Mouse (Mus musculus) midbrain, embryonic 12.5 days (tissue): ENCODE measurements around the gene Ccdc24. TPM values are rescaled to one million over a fixed set of nuclear protein-coding genes. Genes with fewer than 3 reads are reported as not detected.
A peak's percentile ranks its signal among the peaks of the same experiment; 100 is the strongest.

ENCODE experiments used
- ATAC-seq: fragments of 200-750 bp; cut with Nextera tagmentation; 2 replicates; pipeline ENCODE4 v1.8.0; 2017; ENCODE audit warnings: low read depth, moderate TSS enrichment, moderate library complexity; ENCODE audit not compliant: low FRiP score
- H3K27ac ChIP-seq: fragments of 300-500 bp; sonication (generic); replicated peaks from 2 replicates; pipeline ENCODE4 v1.5.1; 2016; ENCODE audit warnings: mild to moderate bottlenecking
- H3K27me3 ChIP-seq: fragments of 300-500 bp; sonication (generic); 2 replicates; pipeline ENCODE4 v1.6.1; 2016; ENCODE audit warnings: mild to moderate bottlenecking
- H3K36me3 ChIP-seq: fragments of 300-500 bp; sonication (generic); 2 replicates; pipeline ENCODE4 v1.6.1; 2016
- H3K4me1 ChIP-seq: fragments of 300-500 bp; sonication (generic); 2 replicates; pipeline ENCODE4 v1.6.1; 2016
- H3K4me2 ChIP-seq: fragments of 300-500 bp; sonication (generic); replicated peaks from 2 replicates; pipeline ENCODE4 v1.6.1; 2016; ENCODE audit warnings: mild to moderate bottlenecking, moderate library complexity
- H3K4me3 ChIP-seq: fragments of 300-500 bp; sonication (generic); 2 replicates; pipeline ENCODE4 v1.5.1; 2016; ENCODE audit warnings: mild to moderate bottlenecking
- H3K9ac ChIP-seq: fragments of 300-500 bp; sonication (generic); replicated peaks from 2 replicates; pipeline ENCODE4 v1.6.1; 2016; ENCODE audit warnings: mild to moderate bottlenecking, moderate library complexity
- H3K9me3 ChIP-seq: fragments of 300-500 bp; sonication (generic); 2 replicates; pipeline ENCODE4 v1.6.1; 2016; ENCODE audit warnings: mild to moderate bottlenecking
- WGBS: fragments of 180-500 bp; shearing (Covaris S2); methylation state at CpG from one replicate; pipeline ENCODE4 v1.1.7; 2016; 5-methylcytosine and 5-hydroxymethylcytosine counted together
- polyA plus RNA-seq: library from polyadenylated mRNA; unstranded; fragments of >200 nt; fragmentation: Nextera tagmentation; extraction: Ambion mirVana; gene quantifications from 2 replicates; pipeline ENCODE4 v1.2.1, GENCODE M21; 2016

The Ccdc24 gene
- polyA plus RNA-seq, 1 experiment from 2014 or later: 2.2 TPM

GRCm38 (mm10) chr4:117850871-117851270, 21.5 kb downstream of the Ccdc24 start:
- H3K27ac ChIP-seq: no peak overlapping the region
- no peaks in the 10 kb centered on the region for H3K9me3 ChIP-seq
- peaks cover 3% of the 10 kb centered on the region; the same call in 1 of the 2 replicates for H3K27me3 ChIP-seq
- peaks cover 28% of the 10 kb centered on the region for H3K4me1 ChIP-seq
- WGBS: 82% methylated on average over 7 of the region's 7 CpGs
- no peak for ATAC-seq
- H3K36me3 ChIP-seq: no peaks in the 10 kb centered on the region
- no peak overlapping the region for H3K9ac ChIP-seq
- no peak overlapping the region for H3K4me3 ChIP-seq
- H3K4me2 ChIP-seq: no peak overlapping the region

DNA sequence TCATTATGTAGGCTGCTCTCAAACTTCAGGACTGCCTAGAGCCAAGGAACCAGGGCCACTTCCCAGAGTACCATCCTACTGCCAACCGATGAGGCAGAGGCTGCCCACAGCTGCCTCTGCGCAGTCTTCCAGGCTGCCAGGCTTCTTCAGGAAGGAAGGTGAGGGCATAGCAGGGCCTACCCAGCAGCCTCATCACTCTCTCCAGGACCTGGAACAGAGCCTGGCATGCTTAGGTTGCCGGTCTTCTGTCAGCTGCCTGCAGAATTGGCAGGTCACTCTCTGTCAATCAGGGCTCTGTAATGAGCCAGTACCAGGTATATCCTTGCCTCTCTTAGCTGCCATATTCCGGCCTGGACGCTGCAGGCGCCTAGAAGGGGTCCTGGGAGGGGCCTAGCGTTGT, 22.2 kb downstream of the Ccdc24 start:
- ATAC-seq: no peak
- Histone ChIP-seq H3K27ac (no peak overlapping the region), H3K4me2 (no peak overlapping the region), H3K9me3 (no peaks in the 10 kb centered on the region), H3K36me3 (no peaks in the 10 kb centered on the region), H3K4me3 (no peak overlapping the region), H3K27me3 (peaks cover 3% of the 10 kb centered on the region; the same call in 1 of the 2 replicates), H3K9ac (no peak overlapping the region), H3K4me1 (peaks cover 26% of the 10 kb centered on the region)
- WGBS: 83% methylated on average over 7 of the region's 7 CpGs

- H3K4me1 ChIP-seq: peaks cover 24% of the 10 kb centered on the region
- H3K27ac ChIP-seq: no peak overlapping the region
- no peaks in the 10 kb centered on the region for H3K9me3 ChIP-seq
- H3K4me3 ChIP-seq: no peak overlapping the region
- peak overlapping the region; percentile 21; the same call in 1 of the 2 replicates for H3K4me2 ChIP-seq
- H3K36me3 ChIP-seq: no peaks in the 10 kb centered on the region
- 17% methylated on average over 5 of the region's 5 CpGs for WGBS
- peak overlapping the region; percentile 12; the same call in 1 of the 2 replicates for H3K9ac ChIP-seq
- peak; percentile 31 for ATAC-seq
- H3K27me3 ChIP-seq: peaks cover 3% of the 10 kb centered on the region; the same call in 1 of the 2 replicates
Observed at GRCm38 (mm10) chr4:117849506-117849905, 22.9 kb downstream of the Ccdc24 start.

GRCm38 (mm10) chr4:117849063-117849462, 23.3 kb downstream of the Ccdc24 start:
- Histone ChIP-seq H3K4me2 (no peak overlapping the region; the same call in 1 of the 2 replicates), H3K27ac (no peak overlapping the region), H3K4me3 (no peak overlapping the region), H3K9me3 (no peaks in the 10 kb centered on the region), H3K9ac (peak overlapping the region; percentile 12; the same call in 1 of the 2 replicates), H3K36me3 (no peaks in the 10 kb centered on the region), H3K27me3 (peaks cover 3% of the 10 kb centered on the region; the same call in 1 of the 2 replicates), H3K4me1 (peaks cover 24% of the 10 kb centered on the region)
- peak; percentile 3; the same call in 1 of the 2 replicates for ATAC-seq
- 55% methylated on average over 17 of the region's 17 CpGs for WGBS

GRCm38 (mm10) chr4:117847011-117847410, 25.3 kb downstream of the Ccdc24 start:
- Histone ChIP-seq H3K36me3 (no peaks in the 10 kb centered on the region), H3K9me3 (no peaks in the 10 kb centered on the region), H3K4me2 (no peak overlapping the region), H3K27ac (peak overlapping the region; percentile 35), H3K9ac (no peak overlapping the region), H3K4me1 (peaks cover 24% of the 10 kb centered on the region), H3K27me3 (peaks cover 3% of the 10 kb centered on the region; the same call in 1 of the 2 replicates), H3K4me3 (no peak overlapping the region)
- 54% methylated on average over 2 of the region's 2 CpGs for WGBS
- ATAC-seq: peak; percentile 55; the same call in 1 of the 2 replicates

GRCm38 (mm10) chr4:117846261-117846660, 26.1 kb downstream of the Ccdc24 start:
- Histone ChIP-seq H3K9ac (no peak overlapping the region), H3K4me3 (no peak overlapping the region), H3K9me3 (no peaks in the 10 kb centered on the region), H3K27me3 (peaks cover 3% of the 10 kb centered on the region; the same call in 1 of the 2 replicates), H3K27ac (no peak overlapping the region), H3K36me3 (no peaks in the 10 kb centered on the region), H3K4me1 (peaks cover 24% of the 10 kb centered on the region), H3K4me2 (no peak overlapping the region)
- WGBS: 97% methylated on average over 4 of the region's 4 CpGs
- ATAC-seq: no peak

GRCm38 (mm10) chr4:117845316-117845715, 27.0 kb downstream of the Ccdc24 start:
- no peak overlapping the region for H3K4me3 ChIP-seq
- no peak for ATAC-seq
- H3K9me3 ChIP-seq: no peaks in the 10 kb centered on the region
- 74% methylated on average over 11 of the region's 11 CpGs for WGBS
- H3K4me2 ChIP-seq: no peak overlapping the region
- 0 out of 2 replicates have a peak, but pooled peaks cover 3% of the 10 kb centered on the region for H3K27me3 ChIP-seq
- H3K4me1 ChIP-seq: peaks cover 22% of the 10 kb centered on the region
- no peak overlapping the region for H3K9ac ChIP-seq
- no peaks in the 10 kb centered on the region for H3K36me3 ChIP-seq
- no peak overlapping the region for H3K27ac ChIP-seq

- no peak for ATAC-seq
- no peak overlapping the region for H3K4me3 ChIP-seq
- 88% methylated on average over 5 of the region's 5 CpGs for WGBS
- no peak overlapping the region for H3K27ac ChIP-seq
- no peaks in the 10 kb centered on the region for H3K9me3 ChIP-seq
- H3K27me3 ChIP-seq: 0 out of 2 replicates have a peak, but pooled peaks cover 3% of the 10 kb centered on the region
- no peak overlapping the region for H3K4me2 ChIP-seq
- H3K4me1 ChIP-seq: peaks cover 14% of the 10 kb centered on the region
- no peaks in the 10 kb centered on the region for H3K36me3 ChIP-seq
- no peak overlapping the region for H3K9ac ChIP-seq
Observed at GRCm38 (mm10) chr4:117844467-117844866, 27.9 kb downstream of the Ccdc24 start.

GRCm38 (mm10) chr4:117843101-117843500, 29.3 kb downstream of the Ccdc24 start:
- no peaks in the 10 kb centered on the region for H3K9me3 ChIP-seq
- no peak overlapping the region for H3K4me2 ChIP-seq
- 81% methylated on average over 5 of the region's 5 CpGs for WGBS
- peaks cover 6% of the 10 kb centered on the region; the same call in 1 of the 2 replicates for H3K4me1 ChIP-seq
- no peaks in the 10 kb centered on the region for H3K36me3 ChIP-seq
- no peaks in the 10 kb centered on the region for H3K27me3 ChIP-seq
- no peak overlapping the region for H3K27ac ChIP-seq
- H3K9ac ChIP-seq: no peak overlapping the region
- ATAC-seq: no peak
- H3K4me3 ChIP-seq: no peak overlapping the region

- whole genome bisulfite sequencing: 85% methylated on average over 3 of the region's 3 CpGs
- Histone ChIP-seq H3K9ac (no peak overlapping the region), H3K27ac (no peak overlapping the region)
Observed at GRCm38 (mm10) chr4:117841566-117841965, 30.8 kb downstream of the Ccdc24 start.

GRCm38 (mm10) chr4:117840821-117841220, 31.5 kb downstream of the Ccdc24 start:
- H3K4me2 ChIP-seq: no peak overlapping the region
- 85% methylated on average over 5 of the region's 5 CpGs for WGBS
- H3K4me1 ChIP-seq: peaks cover 7% of the 10 kb centered on the region; the same call in 1 of the 2 replicates
- H3K9ac ChIP-seq: no peak overlapping the region
- no peak overlapping the region for H3K4me3 ChIP-seq
- H3K36me3 ChIP-seq: no peaks in the 10 kb centered on the region
- no peaks in the 10 kb centered on the region for H3K27me3 ChIP-seq
- no peak overlapping the region for H3K27ac ChIP-seq
- no peaks in the 10 kb centered on the region for H3K9me3 ChIP-seq
- no peak for ATAC-seq

More at GRCm38 (mm10) chr4:117841566-117841965, 30.8 kb downstream of the Ccdc24 start:
- Histone ChIP-seq H3K36me3 (no peaks in the 10 kb centered on the region), H3K27me3 (no peaks in the 10 kb centered on the region), H3K4me1 (peaks cover 7% of the 10 kb centered on the region; the same call in 1 of the 2 replicates), H3K4me3 (no peak overlapping the region), H3K9me3 (no peaks in the 10 kb centered on the region), H3K4me2 (no peak overlapping the region)
- no peak for ATAC-seq

- Histone ChIP-seq H3K4me2 (no peak overlapping the region), H3K9me3 (no peaks in the 10 kb centered on the region), H3K27me3 (peaks cover 4% of the 10 kb centered on the region), H3K27ac (no peak overlapping the region), H3K4me1 (peaks cover 13% of the 10 kb centered on the region; the same call in 1 of the 2 replicates), H3K4me3 (no peak overlapping the region), H3K36me3 (no peaks in the 10 kb centered on the region), H3K9ac (no peak overlapping the region)
- ATAC-seq: no peak
- 82% methylated on average over 6 of the region's 6 CpGs for WGBS
Observed at GRCm38 (mm10) chr4:117839366-117839765, 33.0 kb downstream of the Ccdc24 start.
